Mouse (Mus musculus) megakaryocyte, embryonic 14.5 days (primary cell): Measurements from ENCODE around the gene Krt83. TPM values are rescaled to one million over a fixed set of nuclear protein-coding genes. Genes with fewer than 3 reads are reported as not detected.

ENCODE experiments used
- H3K27me3 ChIP-seq: replicated peaks from 2 replicates; pipeline ENCODE3; 2012; ENCODE audit warnings: inconsistent platforms
- H3K36me3 ChIP-seq: replicated peaks from 2 replicates; pipeline ENCODE3; 2012; ENCODE audit warnings: low read length, inconsistent platforms, mixed read lengths
- H3K4me1 ChIP-seq: 2 replicates; pipeline ENCODE4 v1.6.1; 2012; ENCODE audit warnings: inconsistent platforms
- H3K4me3 ChIP-seq: replicated peaks from 2 replicates; pipeline ENCODE3; 2012; ENCODE audit warnings: moderate library complexity, mild to moderate bottlenecking, inconsistent platforms
- H3K9me3 ChIP-seq: 2 replicates; pipeline ENCODE4 v1.6.1; 2012; ENCODE audit warnings: inconsistent platforms
- FLI1 ChIP-seq: IDR thresholded peaks from 2 replicates; pipeline ENCODE4 v1.6.1; 2012; ENCODE audit warnings: low read length, inconsistent platforms, mixed read lengths
- GATA1 ChIP-seq: IDR thresholded peaks from 3 replicates; pipeline ENCODE4 v1.6.1; 2012; ENCODE audit warnings: mixed read lengths, low read length, inconsistent platforms, borderline replicate concordance
- polyA plus RNA-seq: library from polyadenylated mRNA; stranded (reverse); fragments of >175 nt; gene quantifications from 2 replicates; pipeline ENCODE4 v1.2.3, GENCODE M21; 2012; ENCODE audit warnings: low replicate concordance; ENCODE audit not compliant: insufficient read depth

Gene Krt83
- polyA plus RNA-seq, 1 experiment: not detected

DNA sequence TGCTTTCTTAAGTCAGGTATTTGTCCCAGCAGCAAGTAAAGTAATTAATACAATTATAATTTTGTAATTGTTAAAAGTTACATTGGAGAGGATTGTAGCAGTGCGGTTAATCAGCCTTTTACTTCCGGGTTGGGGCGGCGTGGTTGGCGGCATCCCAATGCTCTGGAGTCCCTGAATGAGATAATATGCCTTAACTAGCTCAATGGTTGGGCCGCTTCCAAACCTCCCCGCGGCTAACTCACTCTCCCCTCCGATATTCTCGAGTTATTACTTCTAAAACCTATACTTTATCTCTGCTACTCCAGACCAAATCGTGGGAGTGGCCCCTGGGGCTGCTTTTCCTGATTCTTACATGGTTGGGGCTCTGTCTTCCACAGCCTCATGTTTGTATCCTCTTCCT is 44.7 kb downstream of the Krt83 start:
- Histone ChIP-seq H3K9me3 (peaks cover 6% of the 10 kb centered on the region), H3K4me3 (no peak overlapping the region), H3K36me3 (no peaks in the 10 kb centered on the region), H3K27me3 (peaks cover 34% of the 10 kb centered on the region), H3K4me1 (peaks cover 5% of the 10 kb centered on the region; the same call in 1 of the 2 replicates)
- TF ChIP-seq GATA1: no peak
- no peak for TF ChIP-seq FLI1

- no peak overlapping the region for H3K4me3 ChIP-seq
- H3K27me3 ChIP-seq: peaks cover 56% of the 10 kb centered on the region
- H3K4me1 ChIP-seq: no peaks in the 10 kb centered on the region
- TF ChIP-seq GATA1: no peak
- no peak for TF ChIP-seq FLI1
- H3K36me3 ChIP-seq: no peaks in the 10 kb centered on the region
- H3K9me3 ChIP-seq: no peaks in the 10 kb centered on the region
Measured at GRCm38 (mm10) chr15:101440837-101441236, 50.5 kb downstream of the Krt83 start.

DNA sequence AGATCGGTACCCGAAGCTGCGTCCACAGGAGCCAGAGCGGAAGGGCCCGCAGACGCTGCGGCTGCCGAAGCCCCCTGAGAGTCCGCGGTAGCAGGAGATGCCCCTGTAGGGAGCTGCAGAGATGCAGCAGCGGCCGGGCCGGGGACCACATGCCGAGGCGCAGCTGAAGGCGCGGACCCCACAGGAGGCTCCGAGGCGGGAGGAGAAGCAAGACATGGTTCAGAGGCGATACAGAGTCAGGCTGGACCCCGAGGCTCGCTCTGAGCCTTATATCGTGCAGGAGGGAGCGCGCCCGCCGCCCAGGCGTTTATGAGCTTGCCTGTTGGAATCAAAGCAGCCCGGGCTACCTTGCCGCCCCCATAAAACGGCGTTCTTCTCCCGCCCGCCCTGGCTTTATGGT is 52.8 kb downstream of the Krt83 start, which contains the start of gene Krt87:
Krt87 (minus strand) TSS at position 250 of the 400 bp plus-strand sequence.
- Histone ChIP-seq H3K9me3 (no peaks in the 10 kb centered on the region), H3K36me3 (no peaks in the 10 kb centered on the region), H3K4me3 (no peak within 1 kb of the TSS), H3K27me3 (peaks cover 70% of the 10 kb centered on the region), H3K4me1 (no peaks in the 10 kb centered on the region)
- no peak for TF ChIP-seq FLI1
- TF ChIP-seq GATA1: no peak

DNA sequence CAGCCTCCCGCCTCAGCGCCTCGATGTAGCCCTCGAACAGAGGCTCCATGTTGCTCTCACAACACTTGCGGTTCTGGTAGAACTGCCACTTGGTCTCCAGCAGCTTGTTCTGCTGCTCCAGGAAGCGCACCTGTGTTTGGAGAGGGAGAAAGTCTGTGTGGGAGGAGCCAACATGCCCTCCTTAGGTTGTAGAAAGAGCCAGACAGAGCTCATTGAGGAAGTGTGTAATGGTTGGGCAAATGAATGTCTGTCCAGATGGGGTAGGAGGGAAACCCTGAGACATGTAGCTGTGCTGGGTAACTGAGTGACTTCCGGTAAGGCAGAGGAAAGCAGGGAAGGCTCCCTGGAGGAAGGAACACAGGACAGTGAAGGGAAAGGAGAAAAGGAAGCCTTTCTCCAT is 54.7 kb downstream of the Krt83 start:
- H3K9me3 ChIP-seq: no peaks in the 10 kb centered on the region
- peaks cover 70% of the 10 kb centered on the region for H3K27me3 ChIP-seq
- no peak for TF ChIP-seq GATA1
- TF ChIP-seq FLI1: no peak
- H3K36me3 ChIP-seq: no peaks in the 10 kb centered on the region
- H3K4me3 ChIP-seq: no peak overlapping the region
- no peaks in the 10 kb centered on the region for H3K4me1 ChIP-seq

Other genes starting within 250 kb of the Krt83 start
- 2.9 and 6.8 TPM in 2 replicates for gene Nr4a1, start 237.2 kb downstream of the Krt83 start, polyA plus RNA-seq
- gene Atg101, start 207.2 kb downstream of the Krt83 start, polyA plus RNA-seq: 36.9 and 65.9 TPM in 2 replicates
- 2.1 TPM in 1 of 2 replicates, not detected in the other for gene 6030408B16Rik, start 198.3 kb downstream of the Krt83 start, polyA plus RNA-seq
- gene Krt80, start 121.3 kb downstream of the Krt83 start, polyA plus RNA-seq: 0.63 TPM in 1 of 2 replicates, not detected in the other
- not detected in 2 replicates for gene Krt7, start 80.5 kb downstream of the Krt83 start, polyA plus RNA-seq
- gene Krt87, start 52.7 kb downstream of the Krt83 start, polyA plus RNA-seq: not detected in 2 replicates
- gene Krt88, start 43.8 kb downstream of the Krt83 start, polyA plus RNA-seq: 2.8 TPM in 1 of 2 replicates, not detected in the other
- not detected in 2 replicates for gene Krt81, start 27.8 kb downstream of the Krt83 start, polyA plus RNA-seq
- not detected in 2 replicates for gene Krt86, start 18.0 kb downstream of the Krt83 start, polyA plus RNA-seq
- gene Gm49425, start 25.7 kb upstream of the Krt83 start, polyA plus RNA-seq: not detected in 2 replicates
- not detected in 2 replicates for gene Krt84, start 41.3 kb upstream of the Krt83 start, polyA plus RNA-seq
- gene Krt82, start 59.2 kb upstream of the Krt83 start, polyA plus RNA-seq: not detected in 2 replicates
- not detected in 2 replicates for gene Krt90, start 71.4 kb upstream of the Krt83 start, polyA plus RNA-seq
- not detected in 2 replicates for gene Krt75, start 82.4 kb upstream of the Krt83 start, polyA plus RNA-seq
- not detected in 2 replicates for gene Gm5414, start 136.7 kb upstream of the Krt83 start, polyA plus RNA-seq
- gene Gm5478, start 155.9 kb upstream of the Krt83 start, polyA plus RNA-seq: not detected in 2 replicates
- gene Krt6b, start 188.8 kb upstream of the Krt83 start, polyA plus RNA-seq: not detected in 2 replicates
- 0.03 TPM in 1 of 2 replicates, not detected in the other for gene Krt6a, start 202.8 kb upstream of the Krt83 start, polyA plus RNA-seq
- gene Krt5, start 221.4 kb upstream of the Krt83 start, polyA plus RNA-seq: not detected in 2 replicates